In the genomic region with DNA sequence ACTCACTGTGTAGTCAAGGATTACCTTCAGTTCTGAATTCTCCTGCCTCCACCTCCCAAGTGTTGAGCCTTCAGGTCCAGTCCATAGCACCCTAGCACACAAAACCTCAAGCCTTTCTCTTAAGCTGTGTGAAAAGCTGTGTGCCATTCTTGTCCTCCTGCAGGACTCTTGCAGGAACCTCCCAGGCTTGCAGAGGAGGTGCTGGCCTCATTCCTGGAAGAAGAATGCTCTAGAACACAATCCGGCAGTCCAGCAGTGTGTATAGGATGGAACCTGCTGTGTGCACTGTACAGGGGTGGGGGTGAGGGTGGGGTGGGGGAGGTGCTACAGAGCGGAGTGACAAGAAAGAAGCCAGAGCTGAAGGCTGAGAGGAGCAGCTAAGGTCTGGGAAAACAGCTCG, we compare ENCODE assay signal across 28 mouse cellular contexts.
"Had no signal": no experiment of that assay in that cellular context is flagged by ENCODE, and none has a peak within 500 bp of the region (broad histone marks: within the 10 kb centered on the region; RNA-seq: fewer than 3 reads in every experiment).

No protein-coding gene starts in this region.

- H3K4me1 ChIP-seq: heart, embryonic 15.5 days; hindbrain, embryonic 13.5 days; hindbrain, embryonic 15.5 days; kidney, embryonic 15.5 days; limb, embryonic 12.5 days; limb, embryonic 15.5 days had no signal

- DNase-seq: gastrocnemius, adult 2 months; gastrocnemius, postnatal 10 days; gastrocnemius, postnatal 25 days; heart, adult 11 months; heart, postnatal 14 days; heart, postnatal 36 days; kidney, adult 11 months; kidney, adult 2 months; kidney, adult 9 months; kidney, postnatal 14 days; kidney, postnatal 36 days; layer of hippocampus, adult 9-11 months; layer of hippocampus, postnatal 36 days; left cerebral cortex, postnatal 4 days; lung, adult 18-20 months had no signal

- H3K27me3 ChIP-seq: heart, embryonic 12.5 days; heart, embryonic 15.5 days; hindbrain, embryonic 13.5 days; hindbrain, embryonic 15.5 days; kidney, embryonic 15.5 days; limb, embryonic 12.5 days; limb, embryonic 15.5 days had no signal

- H3K9ac ChIP-seq: heart, embryonic 12.5 days; heart, embryonic 15.5 days; hindbrain, embryonic 13.5 days; hindbrain, embryonic 15.5 days; kidney, embryonic 15.5 days; limb, embryonic 12.5 days; limb, embryonic 15.5 days; liver, embryonic 12.5 days; liver, embryonic 14.5 days had no signal

- H3K4me2 ChIP-seq: heart, embryonic 12.5 days; heart, embryonic 15.5 days; hindbrain, embryonic 13.5 days; hindbrain, embryonic 15.5 days; kidney, embryonic 15.5 days; limb, embryonic 12.5 days; limb, embryonic 15.5 days; liver, embryonic 12.5 days had no signal

- H3K27ac ChIP-seq: gastrocnemius, adult 2 months; heart, embryonic 10.5 days; heart, embryonic 15.5 days; hindbrain, embryonic 13.5 days; hindbrain, embryonic 15.5 days; hindbrain, postnatal 0 days; kidney, embryonic 15.5 days; kidney, postnatal 0 days; limb, embryonic 12.5 days; limb, embryonic 15.5 days; liver, embryonic 12.5 days; liver, embryonic 14.5 days had no signal

- H3K9me3 ChIP-seq: heart, embryonic 10.5 days; heart, embryonic 12.5 days; heart, embryonic 15.5 days; hindbrain, embryonic 13.5 days; hindbrain, embryonic 15.5 days; kidney, embryonic 15.5 days; limb, embryonic 12.5 days; limb, embryonic 15.5 days; liver, embryonic 12.5 days had no signal

- H3K4me3 ChIP-seq: gastrocnemius, adult 2 months; heart, embryonic 10.5 days; heart, embryonic 12.5 days; heart, embryonic 15.5 days; hindbrain, embryonic 13.5 days; hindbrain, embryonic 15.5 days; kidney, embryonic 15.5 days; limb, embryonic 12.5 days; limb, embryonic 15.5 days; liver, embryonic 12.5 days had no signal

- H3K36me3 ChIP-seq: heart, embryonic 10.5 days; heart, embryonic 12.5 days; heart, embryonic 15.5 days; hindbrain, embryonic 13.5 days; hindbrain, embryonic 15.5 days; kidney, embryonic 15.5 days; limb, embryonic 12.5 days; limb, embryonic 15.5 days; liver, embryonic 12.5 days had no signal

- ATAC-seq: hindbrain, postnatal 0 days; intestine, embryonic 16.5 days; liver, embryonic 12.5 days had no signal
